Mouse (Mus musculus) embryonic facial prominence, embryonic 15.5 days (tissue): ENCODE results near the gene Susd1. TPM values are rescaled to one million over a fixed set of nuclear protein-coding genes. Genes with fewer than 3 reads are reported as not detected.

Experiments used
- ATAC-seq: fragments of 200-750 bp; cut with Nextera tagmentation; 2 replicates; pipeline ENCODE4 v1.8.0; 2017; ENCODE audit warnings: low read depth, moderate TSS enrichment; ENCODE audit not compliant: insufficient number of reproducible peaks, low FRiP score, low TSS enrichment
- H3K27ac ChIP-seq: fragments of 300-500 bp; sonication (generic); replicated peaks from 2 replicates; pipeline ENCODE4 v1.5.1; 2015; ENCODE audit warnings: mild to moderate bottlenecking, inconsistent platforms
- H3K27me3 ChIP-seq: fragments of 300-500 bp; sonication (generic); 2 replicates; pipeline ENCODE4 v1.6.1; 2015; ENCODE audit warnings: inconsistent platforms
- H3K36me3 ChIP-seq: fragments of 300-500 bp; sonication (generic); 2 replicates; pipeline ENCODE4 v1.6.1; 2015; ENCODE audit warnings: mild to moderate bottlenecking, inconsistent platforms
- H3K4me1 ChIP-seq: fragments of 300-500 bp; sonication (generic); 2 replicates; pipeline ENCODE4 v1.6.1; 2015; ENCODE audit warnings: inconsistent platforms
- H3K4me2 ChIP-seq: fragments of 300-500 bp; sonication (generic); replicated peaks from 2 replicates; pipeline ENCODE4 v1.6.1; 2015; ENCODE audit warnings: mild to moderate bottlenecking, inconsistent platforms
- H3K4me3 ChIP-seq: fragments of 300-500 bp; sonication (generic); replicated peaks from 2 replicates; pipeline ENCODE4 v1.5.1; 2015; ENCODE audit warnings: mild to moderate bottlenecking, inconsistent platforms
- H3K9ac ChIP-seq: fragments of 300-500 bp; sonication (generic); 2 replicates; pipeline ENCODE4 v1.6.1; 2015; ENCODE audit warnings: inconsistent platforms
- H3K9me3 ChIP-seq: fragments of 300-500 bp; sonication (generic); replicated peaks from 2 replicates; pipeline ENCODE4 v1.6.1; 2016; ENCODE audit warnings: inconsistent platforms
- WGBS: fragments of 180-500 bp; shearing (Covaris S2); methylation state at CpG from one replicate; pipeline ENCODE4 v1.1.7; 2015; 5-methylcytosine and 5-hydroxymethylcytosine counted together
- polyA plus RNA-seq: library from polyadenylated mRNA; unstranded; fragments of >200 nt; fragmentation: Nextera tagmentation; extraction: Ambion mirVana; gene quantifications from 2 replicates; pipeline ENCODE4 v1.2.1, GENCODE M21; 2015

Susd1 gene
- polyA plus RNA-seq, 1 experiment from 2014 or later, result 4.4 TPM

DNA sequence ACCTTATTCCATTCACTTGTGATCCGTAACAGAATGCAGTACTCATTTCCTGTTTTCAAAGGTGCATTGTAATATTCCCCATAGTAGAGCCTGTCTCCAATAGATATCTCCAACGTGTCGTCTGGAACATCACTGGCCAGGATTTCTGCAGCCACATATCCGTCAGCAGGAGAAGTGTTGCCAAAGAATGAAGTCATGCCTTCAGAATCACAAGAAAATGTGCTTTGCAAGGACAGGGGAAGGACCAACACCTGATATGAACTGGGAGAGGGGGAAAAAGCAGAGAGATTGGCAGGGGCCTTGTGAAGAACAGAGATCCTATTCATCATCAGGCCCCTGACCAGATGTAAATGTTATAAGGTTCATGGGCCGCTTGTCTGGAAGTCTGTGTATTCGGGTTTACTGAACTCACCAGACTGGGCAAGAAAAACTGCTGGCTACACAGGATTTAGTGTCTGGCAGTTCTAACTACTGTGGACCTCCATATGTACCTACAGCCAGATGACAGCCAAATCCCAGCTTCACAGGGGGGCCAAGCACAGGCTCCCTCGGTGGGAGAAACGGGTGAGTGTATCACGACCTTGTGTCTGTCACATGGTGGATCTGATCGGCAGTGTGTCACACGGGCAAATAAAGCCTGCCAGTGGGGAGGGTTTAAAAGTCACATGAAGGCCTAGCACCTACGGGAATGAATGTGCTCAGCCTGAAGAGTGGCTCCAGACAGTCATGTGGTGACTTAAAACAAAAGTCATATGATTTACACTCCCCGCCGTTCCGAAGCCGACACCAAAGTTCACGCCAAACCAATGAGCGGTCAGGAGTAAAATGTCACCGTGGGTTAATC is 108.8 kb downstream of the Susd1 start:
- no peak for ATAC-seq
- Histone ChIP-seq H3K27me3 (no peaks in the 10 kb centered on the region), H3K36me3 (no peaks in the 10 kb centered on the region), H3K27ac (peak overlapping the region; percentile 39; the same call in 1 of the 2 replicates), H3K4me3 (no peak overlapping the region), H3K9ac (no peak overlapping the region), H3K9me3 (no peaks in the 10 kb centered on the region), H3K4me2 (no peak overlapping the region), H3K4me1 (peaks cover 16% of the 10 kb centered on the region)
- 74% methylated on average over 19 of the region's 19 CpGs for WGBS

DNA sequence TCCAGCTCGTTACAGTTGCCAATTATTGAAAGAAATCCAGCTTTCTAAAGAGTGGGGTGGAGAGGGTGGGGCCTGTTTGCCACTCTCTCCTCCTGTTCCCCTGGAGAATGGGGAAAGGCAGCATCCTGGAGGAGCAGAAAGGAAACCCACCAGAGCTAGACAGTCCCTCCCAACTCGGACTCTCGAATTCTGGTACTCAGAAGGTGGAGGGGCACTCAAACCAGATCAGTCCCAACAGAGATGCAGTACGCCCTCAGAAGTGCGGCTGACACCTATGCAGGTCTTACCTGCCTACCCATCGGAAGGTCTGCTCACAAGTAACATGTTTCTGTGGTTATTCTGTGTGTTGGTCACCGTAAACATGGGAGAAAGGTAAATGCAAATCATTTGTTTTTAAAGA is 109.6 kb downstream of the Susd1 start:
- Histone ChIP-seq H3K27me3 (no peaks in the 10 kb centered on the region), H3K9ac (no peak overlapping the region), H3K36me3 (no peaks in the 10 kb centered on the region), H3K27ac (no peak overlapping the region), H3K4me1 (peaks cover 16% of the 10 kb centered on the region), H3K9me3 (no peaks in the 10 kb centered on the region), H3K4me3 (no peak overlapping the region), H3K4me2 (no peak overlapping the region)
- 88% methylated on average over 7 of the region's 7 CpGs for WGBS
- ATAC-seq, result no peak

DNA sequence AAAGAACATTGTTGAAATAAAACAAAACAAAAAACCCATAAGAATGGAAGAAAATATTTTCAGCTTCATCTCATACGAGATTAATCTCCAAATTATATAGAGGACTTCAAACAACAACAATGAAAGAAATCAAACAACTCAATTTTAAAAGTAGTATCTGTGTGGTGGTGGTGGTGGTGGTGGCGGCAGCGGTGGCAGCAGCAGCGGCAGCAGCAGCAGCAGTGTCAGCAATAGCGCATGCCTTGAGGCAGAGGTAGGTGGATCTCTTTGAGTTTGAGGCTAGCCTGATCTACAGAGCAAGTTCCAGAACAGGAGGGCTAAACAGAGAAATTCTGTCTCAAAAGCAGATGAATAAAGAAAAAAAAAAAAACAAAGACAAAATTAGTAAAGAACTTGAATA is 110.4 kb downstream of the Susd1 start:
- H3K36me3 ChIP-seq, result no peaks in the 10 kb centered on the region
- no peaks in the 10 kb centered on the region for H3K27me3 ChIP-seq
- peaks cover 22% of the 10 kb centered on the region for H3K4me1 ChIP-seq
- ATAC-seq, result no peak
- no peak overlapping the region for H3K27ac ChIP-seq
- WGBS, result 93% methylated on average over 5 of the region's 5 CpGs
- no peak overlapping the region for H3K9ac ChIP-seq
- no peak overlapping the region for H3K4me3 ChIP-seq
- H3K9me3 ChIP-seq, result no peaks in the 10 kb centered on the region
- H3K4me2 ChIP-seq, result no peak overlapping the region

DNA sequence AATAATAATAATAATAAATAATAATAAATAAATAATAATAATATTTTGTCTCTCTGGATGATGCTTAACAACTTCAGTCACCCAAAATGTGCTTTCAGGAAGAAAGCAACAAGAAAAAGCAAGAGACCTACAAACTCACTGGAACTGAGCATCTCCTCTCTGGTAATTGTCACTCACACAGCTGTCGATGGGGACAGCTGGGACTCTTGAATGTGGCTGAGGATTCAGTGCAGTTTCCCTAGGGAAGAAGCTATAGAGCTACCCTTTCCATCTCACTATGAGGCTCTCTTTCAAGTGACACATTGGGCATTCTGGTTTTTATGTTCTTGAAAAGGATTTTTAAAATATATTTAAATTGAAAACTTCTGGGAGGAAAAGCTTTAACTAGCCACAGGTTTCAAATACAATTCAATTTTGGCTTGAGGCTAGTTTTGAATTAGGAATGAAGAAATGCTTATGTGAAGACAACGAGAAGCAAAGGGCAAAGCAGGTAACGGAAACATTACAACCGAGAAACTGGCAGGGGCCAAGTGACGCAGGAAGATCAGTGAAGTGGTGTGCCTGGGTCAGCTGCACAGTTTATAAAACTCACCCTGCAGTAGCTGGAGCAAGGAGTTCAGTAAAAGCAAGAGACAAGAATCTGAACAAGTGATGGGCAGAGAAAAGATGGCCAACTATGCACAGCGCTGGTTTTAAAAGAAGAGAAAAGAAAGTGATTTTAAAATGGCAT is 112.2 kb downstream of the Susd1 start:
- H3K4me3 ChIP-seq, result no peak overlapping the region

DNA sequence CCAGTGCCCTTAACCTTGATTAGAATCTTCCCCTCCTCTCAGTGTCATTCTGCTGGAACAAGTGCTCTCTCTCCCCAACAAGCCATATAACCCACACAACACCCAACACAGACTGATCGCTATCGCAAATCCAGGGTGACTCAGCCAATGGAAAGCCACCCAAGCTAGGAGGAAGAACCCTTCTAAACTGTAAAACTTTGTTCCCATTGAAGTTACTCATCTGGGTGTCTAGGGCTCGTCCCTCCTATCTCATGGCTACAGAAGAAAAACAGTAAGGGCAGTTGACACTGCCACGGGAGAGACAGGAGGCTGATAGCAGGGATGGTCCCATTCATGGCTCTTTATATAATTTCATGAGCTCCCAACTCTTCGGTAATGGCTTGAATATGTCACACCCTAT is 114.1 kb downstream of the Susd1 start:
- Histone ChIP-seq H3K27ac (no peak overlapping the region), H3K9me3 (no peaks in the 10 kb centered on the region), H3K9ac (no peak overlapping the region), H3K27me3 (no peaks in the 10 kb centered on the region), H3K36me3 (no peaks in the 10 kb centered on the region), H3K4me2 (no peak overlapping the region), H3K4me3 (no peak overlapping the region), H3K4me1 (peaks cover 21% of the 10 kb centered on the region)
- no peak for ATAC-seq
- 87% methylated on average over 5 of the region's 5 CpGs for WGBS

More for the DNA sequence above, 112.2 kb downstream of the Susd1 start:
- Histone ChIP-seq H3K27ac (no peak overlapping the region), H3K36me3 (no peaks in the 10 kb centered on the region), H3K27me3 (no peaks in the 10 kb centered on the region), H3K9ac (no peak overlapping the region), H3K9me3 (no peaks in the 10 kb centered on the region), H3K4me1 (peaks cover 22% of the 10 kb centered on the region), H3K4me2 (no peak overlapping the region)
- ATAC-seq, result no peak
- WGBS, result 42% methylated on average over 6 of the region's 6 CpGs

GRCm38 (mm10) chr4:59323231-59323651 is 115.2 kb downstream of the Susd1 start:
- Histone ChIP-seq H3K9ac (no peak overlapping the region), H3K4me1 (peaks cover 21% of the 10 kb centered on the region), H3K36me3 (no peaks in the 10 kb centered on the region), H3K4me3 (no peak overlapping the region), H3K4me2 (no peak overlapping the region), H3K27ac (peak overlapping the region; percentile 44), H3K9me3 (no peaks in the 10 kb centered on the region), H3K27me3 (no peaks in the 10 kb centered on the region)
- no peak for ATAC-seq
- WGBS, result 16% methylated on average over 7 of the region's 7 CpGs

- Histone ChIP-seq H3K4me3 (no peak overlapping the region), H3K4me2 (no peak overlapping the region), H3K4me1 (peaks cover 21% of the 10 kb centered on the region), H3K27me3 (no peaks in the 10 kb centered on the region), H3K9ac (no peak overlapping the region), H3K36me3 (no peaks in the 10 kb centered on the region), H3K27ac (peak overlapping the region; percentile 44), H3K9me3 (no peaks in the 10 kb centered on the region)
- WGBS, result 53% methylated on average over 3 of the region's 3 CpGs
- ATAC-seq, result no peak
Measured at GRCm38 (mm10) chr4:59322733-59323132, 115.7 kb downstream of the Susd1 start.

DNA sequence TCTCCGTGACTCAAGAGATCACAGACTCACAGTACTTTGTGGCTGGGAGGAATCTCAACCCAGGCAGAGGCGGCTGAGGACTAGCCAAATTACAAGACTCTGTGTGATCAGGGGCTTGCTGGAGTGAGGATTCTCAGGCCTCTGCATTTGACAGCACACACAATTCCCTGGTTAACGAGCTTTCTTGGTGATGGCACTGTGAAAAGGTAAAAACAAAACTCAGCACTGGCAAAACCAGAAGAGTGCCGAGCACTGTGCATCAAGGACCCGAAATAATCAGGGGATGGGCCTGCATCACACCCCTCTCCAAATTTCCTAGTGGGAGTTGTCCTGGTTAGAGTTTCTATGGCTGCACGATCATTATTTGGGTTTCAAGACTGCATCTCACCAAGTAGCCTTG is 116.4 kb downstream of the Susd1 start:
- Histone ChIP-seq H3K27ac (no peak overlapping the region), H3K9ac (no peak overlapping the region), H3K36me3 (no peaks in the 10 kb centered on the region), H3K4me1 (peaks cover 21% of the 10 kb centered on the region), H3K4me3 (no peak overlapping the region), H3K27me3 (no peaks in the 10 kb centered on the region), H3K9me3 (no peaks in the 10 kb centered on the region), H3K4me2 (no peak overlapping the region)
- ATAC-seq, result no peak
- 82% methylated on average over 6 of the region's 6 CpGs for WGBS

DNA sequence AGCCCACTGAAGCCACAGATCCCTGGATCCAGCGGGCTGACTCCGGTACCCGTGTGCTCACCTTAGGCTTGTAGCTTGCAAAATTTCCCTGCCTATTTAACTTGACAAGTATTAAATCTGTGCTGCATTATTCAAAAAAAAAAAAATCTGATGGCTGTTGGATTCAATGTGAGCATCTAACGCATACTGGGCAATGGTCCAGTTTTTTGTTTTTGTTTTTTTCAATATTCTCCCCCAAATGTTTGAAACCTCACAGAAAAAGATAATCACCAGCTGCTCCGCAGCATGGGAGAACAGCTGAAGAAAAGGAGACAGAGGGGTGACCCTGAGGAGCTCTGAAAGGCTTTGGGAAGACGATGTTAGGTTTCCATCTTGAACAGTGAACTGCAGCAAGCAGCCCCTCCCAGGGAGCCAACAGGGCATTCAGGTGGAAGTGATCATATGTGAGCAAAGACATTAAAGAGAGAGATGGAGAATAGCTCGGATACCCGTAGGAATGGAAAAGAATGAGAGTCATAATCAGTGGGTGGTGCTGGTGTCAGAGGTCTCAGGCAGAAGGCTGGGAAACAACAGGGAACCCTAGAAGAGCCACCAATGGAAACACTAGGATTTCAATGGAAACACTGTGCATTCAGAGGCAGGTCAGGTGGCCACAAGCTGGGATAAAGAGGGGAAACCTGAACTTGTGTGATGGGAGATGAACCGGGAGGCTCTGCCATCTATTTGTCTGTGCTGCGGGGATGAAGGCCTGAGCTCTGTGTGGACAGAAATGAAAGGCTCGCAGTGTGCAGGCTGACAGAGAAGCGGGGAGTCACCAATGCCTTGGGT is 117.0 kb downstream of the Susd1 start:
- Histone ChIP-seq H3K27ac (no peak overlapping the region), H3K4me1 (peaks cover 21% of the 10 kb centered on the region), H3K27me3 (no peaks in the 10 kb centered on the region), H3K4me2 (no peak overlapping the region), H3K4me3 (no peak overlapping the region), H3K9me3 (no peaks in the 10 kb centered on the region), H3K36me3 (no peaks in the 10 kb centered on the region), H3K9ac (no peak overlapping the region)
- 60% methylated on average over 12 of the region's 12 CpGs for WGBS
- ATAC-seq, result no peak

DNA sequence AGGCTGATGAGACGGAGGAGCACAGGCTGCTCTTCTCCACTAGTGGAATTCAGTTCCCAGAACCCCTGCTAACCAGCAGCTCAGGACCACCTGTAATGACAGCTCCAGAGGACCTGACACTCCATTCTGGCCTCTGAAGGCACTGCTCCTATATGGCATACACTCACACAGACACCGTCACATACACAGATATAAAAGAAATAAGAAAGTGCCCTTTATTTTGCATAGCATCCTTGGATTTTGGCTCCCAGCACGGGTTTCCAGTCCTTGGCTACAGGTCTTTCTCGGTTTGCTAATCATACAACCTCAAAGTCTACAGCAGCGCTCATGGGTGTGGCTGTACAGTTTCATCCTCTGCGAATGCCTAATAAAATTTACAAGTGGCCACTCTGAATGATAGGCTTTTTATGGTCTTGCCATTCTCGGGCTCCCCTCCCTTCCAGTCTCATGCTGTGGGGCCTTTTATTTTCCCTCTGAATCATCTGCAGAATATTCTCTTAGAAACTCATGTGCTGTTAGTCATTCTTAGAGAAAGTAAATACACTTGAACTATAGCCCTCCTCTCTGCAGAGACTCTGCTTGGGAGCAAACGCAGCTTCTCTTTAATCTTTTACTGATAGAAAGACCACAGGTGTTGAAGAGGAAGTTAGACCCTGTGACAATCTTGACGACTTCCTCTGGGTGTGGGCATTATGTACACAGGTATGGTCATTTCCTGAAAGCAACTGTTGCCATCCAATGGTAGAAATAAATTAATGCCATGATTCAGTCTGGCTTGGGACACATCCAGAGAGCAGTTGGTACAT is 119.1 kb downstream of the Susd1 start:
- Histone ChIP-seq H3K27ac (no peak overlapping the region), H3K4me1 (peaks cover 29% of the 10 kb centered on the region), H3K9ac (no peak overlapping the region), H3K9me3 (no peaks in the 10 kb centered on the region), H3K36me3 (no peaks in the 10 kb centered on the region), H3K27me3 (no peaks in the 10 kb centered on the region), H3K4me3 (no peak overlapping the region), H3K4me2 (no peak overlapping the region)
- no peak for ATAC-seq
- 74% methylated on average over 9 of the region's 9 CpGs for WGBS
